Mouse (Mus musculus) stomach, postnatal 0 days (tissue): ENCODE measurements around the gene Pex19. TPM values are rescaled to one million over a fixed set of nuclear protein-coding genes. Genes with fewer than 3 reads are reported as not detected.

Source experiments
- ATAC-seq: fragments of 200-750 bp; cut with Nextera tagmentation; 2 replicates; pipeline ENCODE4 v1.8.0; 2017; ENCODE audit not compliant: low FRiP score, low TSS enrichment
- DNase-seq: peaks from one replicate; pipeline ENCODE4 v3.0.0-alpha.2; 2016; ENCODE audit warnings: low spot score
- H3K27ac ChIP-seq: fragments of 300-500 bp; sonication (generic); replicated peaks from 2 replicates; pipeline ENCODE4 v1.5.1; 2014; ENCODE audit warnings: mild to moderate bottlenecking, control low read depth
- H3K27me3 ChIP-seq: fragments of 300-500 bp; sonication (generic); 2 replicates; pipeline ENCODE4 v1.6.1; 2014; ENCODE audit warnings: low read length; ENCODE audit not compliant: control insufficient read depth, insufficient read depth
- H3K36me3 ChIP-seq: fragments of 300-500 bp; sonication (generic); 2 replicates; pipeline ENCODE4 v1.6.1; 2014; ENCODE audit warnings: low read length, mixed read lengths; ENCODE audit not compliant: control insufficient read depth, insufficient read depth
- H3K4me1 ChIP-seq: fragments of 300-500 bp; sonication (generic); replicated peaks from 2 replicates; pipeline ENCODE4 v1.6.1; 2014; ENCODE audit warnings: antibody characterized with exemption; ENCODE audit not compliant: control insufficient read depth, insufficient read depth
- H3K4me2 ChIP-seq: fragments of 300-500 bp; sonication (generic); replicated peaks from 2 replicates; pipeline ENCODE4 v1.6.1; 2014; ENCODE audit warnings: low read depth, mild to moderate bottlenecking, control low read depth, moderate library complexity
- H3K4me3 ChIP-seq: fragments of 300-500 bp; sonication (generic); 2 replicates; pipeline ENCODE4 v1.5.1; 2014; ENCODE audit warnings: low read depth, low read length, control low read depth
- H3K9ac ChIP-seq: fragments of 300-500 bp; sonication (generic); 2 replicates; pipeline ENCODE4 v1.6.1; 2014; ENCODE audit warnings: mild to moderate bottlenecking, low read length, control low read depth, mixed read lengths
- H3K9me3 ChIP-seq: fragments of 300-500 bp; sonication (generic); 2 replicates; pipeline ENCODE4 v1.6.1; 2016; ENCODE audit warnings: low read length; ENCODE audit not compliant: control insufficient read depth
- CTCF ChIP-seq: IDR thresholded peaks from 2 replicates; pipeline ENCODE4 v1.5.1; 2016; ENCODE audit warnings: antibody characterized with exemption, low read depth, mild to moderate bottlenecking, moderate library complexity
- EP300 ChIP-seq: optimal IDR thresholded peaks from 2 replicates; pipeline ENCODE3; 2016; ENCODE audit warnings: antibody characterized with exemption
- WGBS: fragments of 180-500 bp; shearing (Covaris S2); extraction: QIAGEN DNeasy Blood & Tissue Kit; methylation state at CpG from one replicate; pipeline ENCODE4 v1.1.7; 2014; 5-methylcytosine and 5-hydroxymethylcytosine counted together
- polyA plus RNA-seq: library from polyadenylated mRNA; unstranded; fragments of >200 nt; fragmentation: Nextera tagmentation; extraction: Ambion mirVana; gene quantifications from 2 replicates; pipeline ENCODE4 v1.2.1, GENCODE M21; 2015

Pex19 gene
- polyA plus RNA-seq, 1 experiment from 2014 or later = 82.9 TPM

GRCm38 (mm10) chr1:172116948-172117347, 9.6 kb upstream of the Pex19 start:
- no peak overlapping the region for H3K4me3 ChIP-seq
- H3K4me2 ChIP-seq = no peak overlapping the region
- H3K27ac ChIP-seq = no peak overlapping the region
- no peaks in the 10 kb centered on the region for H3K9me3 ChIP-seq
- no peaks in the 10 kb centered on the region for H3K4me1 ChIP-seq
- H3K9ac ChIP-seq = no peak overlapping the region
- no peak for TF ChIP-seq CTCF
- TF ChIP-seq EP300 = no peak
- peaks cover 60% of the 10 kb centered on the region for H3K36me3 ChIP-seq
- 93% methylated on average over 5 of the region's 5 CpGs for WGBS
- H3K27me3 ChIP-seq = no peaks in the 10 kb centered on the region
- no peak for DNase-seq
- ATAC-seq = no peak

- H3K4me1 ChIP-seq = no peaks in the 10 kb centered on the region
- TF ChIP-seq CTCF = no peak
- no peak for TF ChIP-seq EP300
- H3K27ac ChIP-seq = no peak overlapping the region
- no peaks in the 10 kb centered on the region for H3K9me3 ChIP-seq
- H3K4me3 ChIP-seq = no peak overlapping the region
- H3K36me3 ChIP-seq = peaks cover 51% of the 10 kb centered on the region
- H3K27me3 ChIP-seq = no peaks in the 10 kb centered on the region
- H3K4me2 ChIP-seq = no peak overlapping the region
- no peak for ATAC-seq
- no peak for DNase-seq
- no peak overlapping the region for H3K9ac ChIP-seq
- WGBS = 78% methylated on average over 6 of the region's 6 CpGs
These were observed 7.5 kb upstream of the Pex19 start for GRCm38 (mm10) chr1:172119100-172119499.

GRCm38 (mm10) chr1:172119720-172120119, 6.8 kb upstream of the Pex19 start:
- Histone ChIP-seq H3K4me2 (no peak overlapping the region), H3K4me3 (no peak overlapping the region), H3K27ac (no peak overlapping the region), H3K4me1 (no peaks in the 10 kb centered on the region), H3K9me3 (no peaks in the 10 kb centered on the region), H3K36me3 (peaks cover 45% of the 10 kb centered on the region), H3K27me3 (no peaks in the 10 kb centered on the region), H3K9ac (no peak overlapping the region)
- peak; percentile 62; the same call in 1 of the 2 replicates for ATAC-seq
- 34% methylated on average over 3 of the region's 3 CpGs for whole genome bisulfite sequencing
- peak; percentile 28 for DNase-seq
- TF ChIP-seq EP300 = no peak
- TF ChIP-seq CTCF = peak; percentile 85

GRCm38 (mm10) chr1:172122671-172123070, 3.9 kb upstream of the Pex19 start:
- no peak for ATAC-seq
- peaks cover 31% of the 10 kb centered on the region for H3K36me3 ChIP-seq
- WGBS = 69% methylated on average over 2 of the region's 2 CpGs
- TF ChIP-seq CTCF = no peak
- no peak for TF ChIP-seq EP300
- no peak for DNase-seq
- no peak overlapping the region for H3K4me3 ChIP-seq
- no peak overlapping the region for H3K4me2 ChIP-seq
- no peaks in the 10 kb centered on the region for H3K9me3 ChIP-seq
- no peak overlapping the region for H3K27ac ChIP-seq
- peaks cover 5% of the 10 kb centered on the region; the same call in 1 of the 2 replicates for H3K4me1 ChIP-seq
- no peak overlapping the region for H3K9ac ChIP-seq
- H3K27me3 ChIP-seq = no peaks in the 10 kb centered on the region

DNA sequence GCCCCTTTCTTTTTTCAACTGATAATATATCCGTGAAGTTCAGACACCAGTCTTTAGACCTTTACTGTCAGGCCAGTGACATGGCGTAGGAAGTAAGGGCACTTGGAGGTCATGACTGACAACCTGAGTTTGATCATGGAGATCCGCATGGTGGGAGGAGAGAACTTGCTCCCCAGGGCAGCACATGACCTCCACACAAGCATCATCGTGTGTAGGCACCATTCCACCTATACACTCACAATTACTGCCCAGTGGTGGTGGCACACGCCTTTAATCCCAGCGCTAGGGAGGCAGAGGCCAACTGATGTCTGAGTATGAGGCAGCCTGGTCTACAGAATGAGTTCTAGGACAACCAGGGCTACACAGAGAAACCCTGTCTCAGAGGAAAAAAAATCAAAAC, 2.0 kb upstream of the Pex19 start:
- Histone ChIP-seq H3K9ac (no peak overlapping the region), H3K4me1 (peaks cover 6% of the 10 kb centered on the region; the same call in 1 of the 2 replicates), H3K27me3 (no peaks in the 10 kb centered on the region), H3K4me3 (no peak overlapping the region), H3K27ac (no peak overlapping the region), H3K36me3 (peaks cover 22% of the 10 kb centered on the region), H3K4me2 (no peak overlapping the region), H3K9me3 (no peaks in the 10 kb centered on the region)
- TF ChIP-seq EP300 (no peak), CTCF (no peak)
- DNase-seq (no peak), ATAC-seq (no peak)
- 79% methylated on average over 6 of the region's 6 CpGs for WGBS

DNA sequence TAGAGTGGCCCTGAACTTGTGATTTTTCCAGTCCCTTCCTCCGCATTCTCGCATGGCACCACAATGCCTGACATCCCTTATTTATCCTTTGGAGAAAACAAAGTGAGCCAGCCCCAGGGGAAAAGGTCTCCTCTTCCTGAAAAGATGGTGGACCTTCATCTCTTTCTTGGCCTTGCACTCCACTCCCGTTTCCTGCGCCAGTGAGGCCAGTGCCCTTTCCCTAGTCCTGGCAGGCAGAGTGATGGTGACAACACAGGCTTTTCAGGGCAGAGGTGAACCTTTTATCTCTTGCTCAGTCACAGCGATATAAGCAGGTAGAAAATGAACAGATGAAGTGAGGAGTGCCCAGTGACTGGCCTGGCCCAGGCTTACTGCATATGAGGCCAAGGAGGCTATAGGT, 932 bp downstream of the Pex19 start:
- Histone ChIP-seq H3K4me1 (peaks cover 6% of the 10 kb centered on the region; the same call in 1 of the 2 replicates), H3K4me3 (peak overlapping the region; percentile 86), H3K9me3 (no peaks in the 10 kb centered on the region), H3K36me3 (peaks cover 17% of the 10 kb centered on the region), H3K4me2 (peak overlapping the region; percentile 78), H3K27me3 (no peaks in the 10 kb centered on the region), H3K27ac (peak overlapping the region; percentile 81; the same call in 1 of the 2 replicates), H3K9ac (peak overlapping the region; percentile 93)
- peak; percentile 83 for ATAC-seq
- WGBS = 21% methylated on average over 5 of the region's 5 CpGs
- DNase-seq = peak; percentile 60
- no peak for TF ChIP-seq EP300
- no peak for TF ChIP-seq CTCF
